Mouse (Mus musculus) embryonic facial prominence, embryonic 10.5 days (tissue): ENCODE results near the gene Enox1. TPM values are rescaled to one million over a fixed set of nuclear protein-coding genes. Genes with fewer than 3 reads are reported as not detected.
"Not testable (repeated sequence)": the region's sequence is repeated elsewhere in the genome, so short reads cannot be mapped to it uniquely, and the experiment has no call there.

Experiments used
- DNase-seq: peaks from one replicate; pipeline ENCODE4 v3.0.0-alpha.2; 2017; ENCODE audit warnings: low spot score
- H3K27ac ChIP-seq: fragments of 300-500 bp; sonication (generic); replicated peaks from 2 replicates; pipeline ENCODE4 v1.5.1; 2016; ENCODE audit warnings: mild to moderate bottlenecking
- H3K27me3 ChIP-seq: fragments of 300-500 bp; sonication (generic); replicated peaks from 2 replicates; pipeline ENCODE4 v1.6.1; 2016; ENCODE audit warnings: low read depth, mild to moderate bottlenecking; ENCODE audit not compliant: poor library complexity, severe bottlenecking
- H3K36me3 ChIP-seq: fragments of 300-500 bp; sonication (generic); replicated peaks from 2 replicates; pipeline ENCODE4 v1.6.1; 2016; ENCODE audit warnings: mild to moderate bottlenecking, moderate library complexity
- H3K4me1 ChIP-seq: fragments of 300-500 bp; sonication (generic); 2 replicates; pipeline ENCODE4 v1.6.1; 2016
- H3K4me3 ChIP-seq: fragments of 300-500 bp; sonication (generic); 2 replicates; pipeline ENCODE4 v1.5.1; 2016; ENCODE audit warnings: mild to moderate bottlenecking, moderate library complexity
- H3K9me3 ChIP-seq: fragments of 300-500 bp; sonication (generic); 2 replicates; pipeline ENCODE4 v1.6.1; 2016; ENCODE audit warnings: mild to moderate bottlenecking
- WGBS: fragments of 180-500 bp; shearing (Covaris S2); methylation state at CpG from one replicate; pipeline ENCODE4 v1.1.7; 2016; 5-methylcytosine and 5-hydroxymethylcytosine counted together
- polyA plus RNA-seq: library from polyadenylated mRNA; unstranded; fragments of >200 nt; fragmentation: Nextera tagmentation; extraction: Ambion mirVana; gene quantifications from 2 replicates; pipeline ENCODE4 v1.2.1, GENCODE M21; 2016

The Enox1 gene
- polyA plus RNA-seq, 1 experiment from 2014 or later, result 9.1 TPM

- WGBS, result 75% methylated on average over 7 of the region's 7 CpGs
- Histone ChIP-seq H3K36me3 (no peaks in the 10 kb centered on the region), H3K27me3 (no peaks in the 10 kb centered on the region), H3K4me3 (no peak overlapping the region), H3K9me3 (no peaks in the 10 kb centered on the region), H3K4me1 (no peaks in the 10 kb centered on the region), H3K27ac (no peak overlapping the region)
- no peak for DNase-seq
Measured at GRCm38 (mm10) chr14:77518941-77519695, 362.6 kb downstream of the Enox1 start.

- Histone ChIP-seq H3K27ac (no peak overlapping the region), H3K36me3 (no peaks in the 10 kb centered on the region), H3K9me3 (no peaks in the 10 kb centered on the region), H3K4me3 (no peak overlapping the region), H3K27me3 (no peaks in the 10 kb centered on the region), H3K4me1 (no peaks in the 10 kb centered on the region)
- WGBS, result 83% methylated on average over 1 of the region's 1 CpGs
- DNase-seq, result no peak
Measured at GRCm38 (mm10) chr14:77519701-77520100, 363.1 kb downstream of the Enox1 start.

GRCm38 (mm10) chr14:77524303-77524702 is 367.7 kb downstream of the Enox1 start:
- no peak overlapping the region for H3K27ac ChIP-seq
- WGBS, result 90% methylated on average over 4 of the region's 4 CpGs
- no peak for DNase-seq

GRCm38 (mm10) chr14:77526262-77526661 is 369.7 kb downstream of the Enox1 start:
- no peak for DNase-seq
- no peaks in the 10 kb centered on the region for H3K4me1 ChIP-seq
- H3K27me3 ChIP-seq, result no peaks in the 10 kb centered on the region
- no peaks in the 10 kb centered on the region for H3K9me3 ChIP-seq
- H3K36me3 ChIP-seq, result no peaks in the 10 kb centered on the region
- no peak overlapping the region for H3K27ac ChIP-seq
- WGBS, result 81% methylated on average over 1 of the region's 1 CpGs
- H3K4me3 ChIP-seq, result no peak overlapping the region

More at GRCm38 (mm10) chr14:77524303-77524702, 367.7 kb downstream of the Enox1 start:
- no peaks in the 10 kb centered on the region for H3K4me1 ChIP-seq
- no peak overlapping the region for H3K4me3 ChIP-seq
- no peaks in the 10 kb centered on the region for H3K9me3 ChIP-seq
- H3K36me3 ChIP-seq, result no peaks in the 10 kb centered on the region
- H3K27me3 ChIP-seq, result no peaks in the 10 kb centered on the region

- DNase-seq, result no peak
- no peaks in the 10 kb centered on the region for H3K4me1 ChIP-seq
- H3K4me3 ChIP-seq, result no peak overlapping the region
- H3K36me3 ChIP-seq, result no peaks in the 10 kb centered on the region
- 89% methylated on average over 9 of the region's 9 CpGs for WGBS
- no peaks in the 10 kb centered on the region for H3K27me3 ChIP-seq
- H3K9me3 ChIP-seq, result no peaks in the 10 kb centered on the region
- no peak overlapping the region for H3K27ac ChIP-seq
Measured at GRCm38 (mm10) chr14:77529201-77529600, 372.6 kb downstream of the Enox1 start.

- Histone ChIP-seq H3K4me1 (no peaks in the 10 kb centered on the region), H3K27me3 (no peaks in the 10 kb centered on the region), H3K4me3 (no peak overlapping the region), H3K27ac (no peak overlapping the region), H3K9me3 (no peaks in the 10 kb centered on the region), H3K36me3 (no peaks in the 10 kb centered on the region)
- no peak for DNase-seq
- WGBS, result 89% methylated on average over 5 of the region's 5 CpGs
Measured at GRCm38 (mm10) chr14:77529621-77530020, 373.1 kb downstream of the Enox1 start.

GRCm38 (mm10) chr14:77533638-77534037 is 377.1 kb downstream of the Enox1 start:
- Histone ChIP-seq H3K36me3 (no peaks in the 10 kb centered on the region), H3K27ac (no peak overlapping the region), H3K4me1 (no peaks in the 10 kb centered on the region), H3K9me3 (no peaks in the 10 kb centered on the region), H3K4me3 (no peak overlapping the region), H3K27me3 (no peaks in the 10 kb centered on the region)
- WGBS, result 75% methylated on average over 5 of the region's 5 CpGs
- DNase-seq, result no peak

GRCm38 (mm10) chr14:77534120-77534519 is 377.6 kb downstream of the Enox1 start:
- Histone ChIP-seq H3K27ac (no peak overlapping the region), H3K4me1 (no peaks in the 10 kb centered on the region), H3K36me3 (no peaks in the 10 kb centered on the region), H3K4me3 (no peak overlapping the region), H3K9me3 (no peaks in the 10 kb centered on the region), H3K27me3 (0 out of 2 replicates have a peak, but pooled peaks cover 3% of the 10 kb centered on the region)
- 95% methylated on average over 7 of the region's 7 CpGs for WGBS
- no peak for DNase-seq

- Histone ChIP-seq H3K9me3 (no peaks in the 10 kb centered on the region), H3K36me3 (no peaks in the 10 kb centered on the region), H3K27me3 (0 out of 2 replicates have a peak, but pooled peaks cover 5% of the 10 kb centered on the region), H3K4me3 (no peak overlapping the region), H3K4me1 (no peaks in the 10 kb centered on the region), H3K27ac (no peak overlapping the region)
- no peak for DNase-seq
- WGBS, result 82% methylated on average over 2 of the region's 2 CpGs
Measured at GRCm38 (mm10) chr14:77536592-77536991, 380.0 kb downstream of the Enox1 start.

GRCm38 (mm10) chr14:77539563-77539962 is 383.0 kb downstream of the Enox1 start:
- not testable (repeated sequence) for H3K36me3 ChIP-seq, H3K4me3 ChIP-seq, H3K27me3 ChIP-seq, H3K9me3 ChIP-seq, H3K27ac ChIP-seq, DNase-seq
- 48% methylated on average over 21 of the region's 21 CpGs for WGBS
- H3K4me1 ChIP-seq, result peaks cover 10% of the 10 kb centered on the region; the same call in 1 of the 2 replicates

- no peaks in the 10 kb centered on the region for H3K9me3 ChIP-seq
- WGBS, result 74% methylated on average over 7 of the region's 7 CpGs
- no peaks in the 10 kb centered on the region for H3K36me3 ChIP-seq
- 0 out of 2 replicates have a peak, but pooled peaks cover 5% of the 10 kb centered on the region for H3K27me3 ChIP-seq
- no peak overlapping the region for H3K4me3 ChIP-seq
- no peak overlapping the region for H3K27ac ChIP-seq
- DNase-seq, result no peak
- H3K4me1 ChIP-seq, result peaks cover 10% of the 10 kb centered on the region; the same call in 1 of the 2 replicates
Measured at GRCm38 (mm10) chr14:77541925-77542324, 385.4 kb downstream of the Enox1 start.

- Histone ChIP-seq H3K4me1 (peaks cover 10% of the 10 kb centered on the region; the same call in 1 of the 2 replicates), H3K27ac (no peak overlapping the region), H3K36me3 (no peaks in the 10 kb centered on the region), H3K4me3 (no peak overlapping the region), H3K9me3 (no peaks in the 10 kb centered on the region), H3K27me3 (no peaks in the 10 kb centered on the region)
- no peak for DNase-seq
- WGBS, result 90% methylated on average over 8 of the region's 8 CpGs
Measured at GRCm38 (mm10) chr14:77546531-77547274, 390.1 kb downstream of the Enox1 start.

GRCm38 (mm10) chr14:77547351-77547750 is 390.8 kb downstream of the Enox1 start:
- DNase-seq, result no peak
- WGBS, result 88% methylated on average over 5 of the region's 5 CpGs
- no peak overlapping the region for H3K4me3 ChIP-seq
- no peak overlapping the region for H3K27ac ChIP-seq
- no peaks in the 10 kb centered on the region for H3K36me3 ChIP-seq
- no peaks in the 10 kb centered on the region for H3K27me3 ChIP-seq
- H3K4me1 ChIP-seq, result peaks cover 10% of the 10 kb centered on the region; the same call in 1 of the 2 replicates
- no peaks in the 10 kb centered on the region for H3K9me3 ChIP-seq
